Mouse (Mus musculus) bone marrow macrophage, adult 2 months (primary cell): ENCODE measurements at regions not wholly inside any gene's neighbourhood (a gene's known extent, or its start where the extent isn't known, plus 50 kb on each side); places are given as distances from the start of the nearest gene placed in this dataset.

ENCODE experiments used
- H3K27ac ChIP-seq: 2 replicates; pipeline ENCODE4 v1.5.1; 2012; ENCODE audit warnings: low read depth, low read length; ENCODE audit not compliant: insufficient read depth
- H3K4me1 ChIP-seq: 2 replicates; pipeline ENCODE4 v1.6.1; 2012; ENCODE audit warnings: low read length; ENCODE audit not compliant: control insufficient read depth, insufficient read depth
- H3K4me3 ChIP-seq: 2 replicates; pipeline ENCODE4 v1.5.1; 2012; ENCODE audit warnings: mild to moderate bottlenecking, low read length, moderate library complexity; ENCODE audit not compliant: insufficient read depth
- CTCF ChIP-seq: IDR thresholded peaks from 2 replicates; pipeline ENCODE4 v1.5.1; 2012; ENCODE audit warnings: low read depth, mild to moderate bottlenecking, low read length, moderate library complexity
- POLR2A ChIP-seq: IDR thresholded peaks from 2 replicates; pipeline ENCODE4 v1.6.1; 2012; ENCODE audit warnings: mild to moderate bottlenecking, low read depth, low read length, borderline replicate concordance

- no peak overlapping the region for H3K27ac ChIP-seq
- no peak for TF ChIP-seq CTCF
- no peak for TF ChIP-seq POLR2A
- no peak overlapping the region for H3K4me3 ChIP-seq
- no peaks in the 10 kb centered on the region for H3K4me1 ChIP-seq
These were observed 98.0 kb downstream of the Dhx15 start for GRCm38 (mm10) chr5:52092273-52092672.

- TF ChIP-seq CTCF (no peak), POLR2A (no peak)
- Histone ChIP-seq H3K4me1 (no peaks in the 10 kb centered on the region), H3K4me3 (no peak overlapping the region), H3K27ac (no peak overlapping the region)
These were observed 102.2 kb downstream of the Dhx15 start for GRCm38 (mm10) chr5:52088131-52088530.

- TF ChIP-seq POLR2A (no peak), CTCF (no peak)
These were observed 103.4 kb downstream of the Dhx15 start for GRCm38 (mm10) chr5:52086766-52087429.

GRCm38 (mm10) chr5:52080268-52080667, 110.0 kb downstream of the Dhx15 start:
- H3K4me3 ChIP-seq: no peak overlapping the region
- H3K4me1 ChIP-seq: no peaks in the 10 kb centered on the region
- H3K27ac ChIP-seq: no peak overlapping the region
- no peak for TF ChIP-seq POLR2A
- TF ChIP-seq CTCF: no peak

More at GRCm38 (mm10) chr5:52086766-52087429, 103.4 kb downstream of the Dhx15 start:
- no peak overlapping the region for H3K27ac ChIP-seq
- H3K4me3 ChIP-seq: no peak overlapping the region
- H3K4me1 ChIP-seq: no peaks in the 10 kb centered on the region

- no peak for TF ChIP-seq POLR2A
- TF ChIP-seq CTCF: no peak
- no peak overlapping the region for H3K4me3 ChIP-seq
These were observed 112.6 kb downstream of the Dhx15 start for GRCm38 (mm10) chr5:52077696-52078095.

GRCm38 (mm10) chr5:52075096-52075495, 115.2 kb downstream of the Dhx15 start:
- Histone ChIP-seq H3K4me1 (no peaks in the 10 kb centered on the region), H3K27ac (no peak overlapping the region), H3K4me3 (no peak overlapping the region)
- TF ChIP-seq CTCF (no peak), POLR2A (no peak)

More at GRCm38 (mm10) chr5:52077696-52078095, 112.6 kb downstream of the Dhx15 start:
- H3K4me1 ChIP-seq: no peaks in the 10 kb centered on the region
- no peak overlapping the region for H3K27ac ChIP-seq

- no peaks in the 10 kb centered on the region for H3K4me1 ChIP-seq
- no peak overlapping the region for H3K27ac ChIP-seq
- H3K4me3 ChIP-seq: no peak overlapping the region
- TF ChIP-seq CTCF (0 out of 2 replicates have a peak, but pooled peaks have one; percentile 40), POLR2A (no peak)
These were observed 125.4 kb downstream of the Dhx15 start for GRCm38 (mm10) chr5:52064804-52065451.

GRCm38 (mm10) chr5:52062214-52062613, 128.1 kb downstream of the Dhx15 start:
- Histone ChIP-seq H3K4me3 (no peak overlapping the region), H3K4me1 (no peaks in the 10 kb centered on the region), H3K27ac (no peak overlapping the region)
- no peak for TF ChIP-seq POLR2A
- TF ChIP-seq CTCF: no peak

- no peaks in the 10 kb centered on the region for H3K4me1 ChIP-seq
- no peak overlapping the region for H3K27ac ChIP-seq
- no peak overlapping the region for H3K4me3 ChIP-seq
- no peak for TF ChIP-seq CTCF
- no peak for TF ChIP-seq POLR2A
These were observed 129.1 kb downstream of the Dhx15 start for GRCm38 (mm10) chr5:52061226-52061625.

- Histone ChIP-seq H3K4me1 (no peaks in the 10 kb centered on the region), H3K4me3 (no peak overlapping the region), H3K27ac (no peak overlapping the region)
- TF ChIP-seq POLR2A (no peak), CTCF (no peak)
These were observed 133.1 kb downstream of the Dhx15 start for GRCm38 (mm10) chr5:52057261-52057660.

- TF ChIP-seq POLR2A: no peak
- no peak for TF ChIP-seq CTCF
- Histone ChIP-seq H3K4me1 (no peaks in the 10 kb centered on the region), H3K4me3 (no peak overlapping the region)
These were observed 138.2 kb downstream of the Dhx15 start for GRCm38 (mm10) chr5:52052072-52052465.

More at GRCm38 (mm10) chr5:52052072-52052465, 138.2 kb downstream of the Dhx15 start:
- H3K27ac ChIP-seq: no peak overlapping the region
